Mouse (Mus musculus) c-Kit-positive CD71-positive TER-119-negative erythroid progenitor cells, embryonic 14.5 days (primary cell): ENCODE measurements at regions not wholly inside any gene's neighbourhood (a gene's known extent, or its start where the extent isn't known, plus 50 kb on each side); places are given as distances from the start of the nearest gene placed in this dataset.

Experiments used
- DNase-seq: peaks from one replicate; pipeline ENCODE4 v3.0.0-alpha.2; 2013; ENCODE audit warnings: low read depth

DNA sequence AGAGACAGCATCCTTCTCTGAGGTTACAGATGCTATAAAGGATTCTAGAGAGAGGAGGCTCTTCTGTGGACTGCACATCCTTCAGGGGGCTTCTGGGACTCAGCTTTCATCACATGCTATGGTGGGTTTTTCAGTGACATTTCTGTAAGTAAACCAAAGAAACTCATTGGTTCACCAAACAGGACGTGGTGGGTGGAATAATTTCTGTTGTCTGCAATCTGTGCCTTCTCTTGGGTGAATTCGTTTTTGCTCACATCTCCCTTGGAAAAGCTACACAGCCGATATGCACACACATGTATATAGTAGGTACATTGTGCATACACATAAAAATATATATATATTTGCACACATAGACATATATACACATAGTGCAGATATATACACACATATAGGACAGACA, 110.2 kb downstream of the Chst1 start:
- DNase-seq, result no peak

GRCm38 (mm10) chr2:92711122-92711777, 111.7 kb downstream of the Chst1 start:
- no peak for DNase-seq

DNA sequence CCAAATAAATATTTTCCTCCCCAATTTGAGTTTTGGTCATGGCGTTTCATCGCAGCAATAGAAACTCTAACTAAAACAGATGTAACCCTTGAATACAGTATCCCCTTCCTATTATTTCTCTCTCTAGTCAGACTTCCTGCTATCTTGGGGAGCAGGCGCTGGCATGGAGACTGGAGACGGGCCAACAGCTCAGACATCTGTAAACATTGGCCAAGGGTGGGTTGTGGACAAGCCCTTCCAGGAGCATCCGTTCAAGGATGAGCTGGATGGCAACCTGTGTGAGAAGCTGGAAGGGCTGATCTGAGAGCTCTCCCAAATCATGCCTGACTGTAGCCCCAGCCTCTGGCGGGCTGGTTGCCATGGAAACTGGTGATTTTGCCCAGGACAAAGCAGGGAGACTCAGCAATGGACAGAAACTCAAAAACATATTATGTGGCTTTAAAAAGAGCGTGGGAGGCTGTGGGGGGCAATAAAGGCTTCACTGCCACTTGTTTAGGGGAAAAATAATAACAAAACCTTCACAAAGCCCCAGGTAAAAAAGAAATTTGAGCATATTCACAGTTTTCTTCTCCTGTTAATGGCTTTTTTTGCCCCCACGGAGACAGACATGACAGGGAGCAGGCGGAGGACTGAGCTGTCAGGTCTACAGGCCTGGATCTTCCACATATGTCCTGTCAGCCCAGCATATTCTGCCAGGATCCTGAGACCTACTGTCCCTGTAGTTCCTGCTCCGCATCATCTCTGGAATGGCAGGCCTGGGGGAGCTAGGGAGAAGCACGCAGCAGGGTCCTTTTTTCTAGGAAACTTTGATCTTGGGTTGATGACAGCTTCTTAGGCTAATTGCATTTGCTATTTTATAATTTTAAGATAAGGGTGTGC, 113.0 kb downstream of the Chst1 start:
- no peak for DNase-seq

- DNase-seq, result no peak
These were observed 118.2 kb downstream of the Chst1 start for GRCm38 (mm10) chr2:92717706-92718105.

GRCm38 (mm10) chr2:92721951-92722350, 122.4 kb downstream of the Chst1 start:
- DNase-seq, result no peak

- DNase-seq, result no peak
These were observed 124.2 kb downstream of the Chst1 start for GRCm38 (mm10) chr2:92723618-92724263.

- DNase-seq, result no peak
These were observed 127.1 kb downstream of the Chst1 start for GRCm38 (mm10) chr2:92726640-92727039.

- DNase-seq, result no peak
These were observed 127.7 kb downstream of the Chst1 start for GRCm38 (mm10) chr2:92727241-92727640.

DNA sequence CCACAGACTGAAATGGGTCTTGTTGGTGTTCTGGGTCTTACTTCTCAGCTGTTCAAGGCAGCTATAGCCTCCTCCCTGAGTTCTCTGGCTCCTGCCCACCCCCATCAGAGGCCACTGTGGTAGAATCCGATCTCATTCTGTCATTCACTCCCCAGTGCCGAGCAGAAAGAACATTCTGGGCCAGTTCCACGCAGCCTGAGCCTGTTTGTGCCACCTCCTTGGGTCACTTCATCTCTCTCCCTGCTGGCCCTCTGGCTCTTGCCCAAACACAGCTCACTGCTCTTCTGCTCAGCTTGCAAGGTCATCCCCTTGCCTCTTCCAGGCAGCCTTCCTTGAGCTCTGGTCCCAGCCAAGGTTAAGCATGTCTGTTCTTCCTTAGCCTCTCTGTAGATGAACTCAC, 128.9 kb downstream of the Chst1 start:
- no peak for DNase-seq

GRCm38 (mm10) chr2:92730371-92730770, 130.9 kb downstream of the Chst1 start:
- DNase-seq, result no peak

DNA sequence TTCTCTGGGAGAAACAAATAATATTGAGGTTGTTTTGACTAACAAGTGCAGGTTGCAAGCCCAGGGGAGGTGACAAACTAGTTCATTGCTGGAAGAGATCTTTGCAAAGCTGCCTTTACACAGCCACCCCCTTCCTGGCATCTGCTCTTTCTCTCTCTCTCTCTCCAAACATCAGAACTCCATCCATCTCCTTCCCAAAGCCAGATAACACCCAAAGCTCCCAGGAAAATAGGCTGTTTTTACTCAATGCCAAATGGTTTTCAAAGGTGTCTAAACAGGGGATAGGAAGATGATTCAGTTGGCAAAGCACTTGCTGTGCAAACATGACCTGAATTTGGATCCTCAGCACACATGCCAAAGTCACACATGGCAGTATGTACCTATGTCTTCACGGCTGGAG, 133.9 kb downstream of the Chst1 start:
- DNase-seq, result no peak

- no peak for DNase-seq
These were observed 136.3 kb downstream of the Chst1 start for GRCm38 (mm10) chr2:92735784-92736183.

GRCm38 (mm10) chr2:92737301-92737700, 137.8 kb downstream of the Chst1 start:
- no peak for DNase-seq

DNA sequence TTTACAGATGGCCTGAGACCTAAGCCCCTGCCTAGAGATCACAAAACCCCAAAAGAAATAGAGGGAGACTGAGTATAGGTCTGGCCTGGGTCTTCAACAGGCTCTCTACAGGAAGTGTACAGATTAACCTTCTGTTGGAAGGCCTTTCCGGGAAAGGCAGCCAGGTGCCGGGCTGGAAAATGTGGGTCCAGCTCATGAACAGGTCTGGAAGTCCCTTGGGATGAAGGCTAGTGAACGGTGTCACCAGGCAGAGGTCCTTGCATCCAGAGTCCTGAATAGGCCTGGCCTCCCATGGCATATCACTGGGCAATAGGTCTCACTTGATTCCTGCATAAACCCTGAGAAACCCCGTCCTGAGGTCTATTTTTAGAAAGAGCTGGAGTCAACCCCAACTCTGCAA, 140.1 kb downstream of the Chst1 start:
- DNase-seq, result no peak

DNA sequence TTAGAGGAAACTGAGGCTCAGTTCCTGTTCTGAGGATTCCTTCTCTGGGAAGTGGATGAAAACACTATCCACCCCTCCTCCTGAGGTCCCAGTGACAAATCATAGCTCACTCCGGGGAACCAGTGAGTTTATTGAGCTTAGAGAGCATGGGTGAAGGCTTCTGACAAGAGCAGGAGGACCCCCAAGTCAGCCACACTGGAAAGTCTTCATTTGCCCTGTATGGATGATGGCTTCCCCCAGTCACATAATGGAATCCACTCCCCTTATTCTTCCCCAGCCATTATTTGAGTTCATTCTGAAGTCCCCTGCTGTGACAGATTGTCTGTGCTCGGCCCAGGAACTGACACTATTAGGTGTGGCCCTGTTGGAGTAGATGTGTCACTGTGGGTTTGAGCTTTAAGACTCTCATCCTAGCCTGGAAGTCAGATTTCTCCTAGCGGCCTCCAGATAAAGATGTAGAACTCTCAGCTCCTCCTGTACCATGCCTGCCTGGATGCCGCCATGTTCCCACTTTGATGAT, 141.3 kb downstream of the Chst1 start:
- DNase-seq, result no peak

- DNase-seq, result no peak
These were observed 142.5 kb downstream of the Chst1 start for GRCm38 (mm10) chr2:92742025-92742424.

DNA sequence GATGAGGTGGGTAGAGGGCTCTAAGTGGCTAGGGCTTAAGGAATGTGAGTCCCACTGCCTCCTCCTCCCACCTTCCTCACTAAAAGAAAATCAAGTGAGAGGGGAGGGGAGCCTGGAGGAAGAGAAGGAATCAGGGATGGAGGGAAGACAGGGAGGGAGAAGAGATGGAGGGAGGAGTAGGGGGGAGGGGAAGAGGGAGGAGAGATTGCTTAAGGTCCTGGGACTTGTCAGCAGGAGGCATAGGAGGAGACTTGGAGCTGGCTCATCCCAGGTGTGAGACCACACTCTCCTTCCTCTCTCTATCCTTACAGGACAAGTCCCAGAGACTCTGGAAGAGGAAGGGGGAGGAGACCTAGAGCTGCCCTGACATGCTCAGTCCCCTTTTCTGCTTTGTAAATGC, 143.2 kb downstream of the Chst1 start:
- no peak for DNase-seq

- no peak for DNase-seq
These were observed 143.6 kb downstream of the Chst1 start for GRCm38 (mm10) chr2:92743152-92743551.

GRCm38 (mm10) chr2:92743911-92744310, 144.4 kb downstream of the Chst1 start:
- no peak for DNase-seq

DNA sequence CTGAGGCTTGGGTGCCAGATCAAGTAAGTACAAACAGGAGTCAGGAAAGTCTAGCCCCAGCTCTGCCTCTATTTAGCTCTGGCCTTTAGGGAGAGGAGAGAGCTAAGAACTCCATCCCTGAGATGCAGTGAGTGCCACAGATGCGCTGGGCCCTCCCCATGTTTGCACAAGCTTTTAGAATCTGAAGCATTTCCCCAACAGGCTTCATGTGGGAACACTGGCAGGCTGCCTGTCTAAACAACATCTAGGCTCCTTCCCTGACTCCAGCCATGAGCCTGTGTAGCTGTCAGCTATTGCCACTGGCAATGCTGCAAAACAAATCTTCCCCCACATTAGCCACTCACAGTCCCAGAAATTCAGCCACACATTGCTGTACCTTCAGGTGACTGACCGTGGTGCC, 147.9 kb downstream of the Chst1 start:
- no peak for DNase-seq

DNA sequence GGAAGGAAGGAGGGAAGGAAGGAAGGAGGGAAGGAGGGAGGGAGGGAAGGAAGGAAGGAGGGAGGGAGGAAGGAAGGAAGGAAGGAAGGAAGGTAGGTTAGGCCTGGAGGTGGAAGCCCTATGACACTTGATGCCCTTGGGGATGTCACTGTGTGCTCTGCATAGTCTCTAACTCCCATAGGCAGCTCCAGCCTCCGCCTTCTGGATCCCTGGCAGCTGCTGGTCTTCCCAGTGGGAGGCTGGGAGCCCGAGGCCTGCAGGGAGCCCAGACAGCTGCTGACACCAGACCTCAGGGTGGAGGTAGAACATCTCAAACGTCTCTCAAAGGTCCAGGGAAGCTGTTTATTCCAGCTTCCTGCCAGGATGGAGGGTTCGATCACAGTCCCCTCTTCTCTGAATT, 150.6 kb downstream of the Chst1 start:
- DNase-seq, result no peak

GRCm38 (mm10) chr2:92750672-92751071, 151.2 kb downstream of the Chst1 start:
- no peak for DNase-seq

- no peak for DNase-seq
These were observed 151.7 kb downstream of the Chst1 start for GRCm38 (mm10) chr2:92751256-92751655.
